Mouse (Mus musculus): ENCODE measurements around the gene Jam2. TPM values are rescaled to one million over a fixed set of nuclear protein-coding genes. Genes with fewer than 3 reads are reported as not detected.

The Jam2 gene
- total RNA-seq (2014; fragmentation: Nextera tagmentation) (not detected in 2 replicates), total RNA-seq (2017) (0.06 and 0.38 TPM in 2 replicates), polyA plus RNA-seq (2012) (not detected in 2 replicates)

DNA sequence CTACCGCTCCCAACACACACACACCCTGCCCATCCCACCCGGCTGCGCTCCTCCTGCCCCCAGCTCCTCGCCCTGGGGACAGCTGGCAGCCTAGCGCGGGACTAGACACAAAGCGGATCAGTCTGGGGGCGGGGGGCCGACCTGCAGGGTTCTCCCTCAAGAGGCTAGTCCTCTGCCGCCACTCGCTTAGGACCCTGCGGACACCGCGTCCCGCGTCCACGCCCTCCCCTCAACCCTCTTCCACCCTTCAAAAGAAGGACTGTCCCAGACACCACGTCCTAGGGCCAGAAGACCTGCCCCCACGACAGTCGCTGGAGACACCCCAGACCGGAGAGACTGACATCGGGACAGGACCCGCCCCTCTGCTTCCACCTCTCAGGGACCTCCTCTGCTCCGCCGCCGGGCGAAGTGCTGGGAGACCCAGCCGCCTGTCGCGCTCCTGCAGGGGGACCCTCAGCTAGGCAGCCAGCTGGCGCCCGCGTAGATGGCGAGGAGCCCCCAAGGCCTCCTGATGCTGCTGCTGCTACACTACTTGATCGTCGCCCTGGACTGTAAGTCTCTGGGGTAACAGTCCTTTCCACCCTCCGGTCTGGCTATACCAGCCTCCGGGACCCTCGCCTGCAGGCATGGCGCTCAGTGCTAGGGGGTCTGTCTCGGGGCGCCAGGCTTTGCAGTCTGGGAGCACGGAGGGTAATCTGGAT lies at the start of gene Jam2:
Gene Jam2 (plus strand): TSS at position 121 of the 701 bp plus-strand sequence.
- no peaks in the 10 kb centered on the region for H3K4me1 ChIP-seq (ENCODE audit: insufficient read depth, low read depth, low read length)
- H3K27me3 ChIP-seq (ENCODE audit: insufficient read depth, low read length): no peaks in the 10 kb centered on the region; the same call in 1 of the 2 replicates
- no peak within 1 kb of the TSS for H3K4me3 ChIP-seq (ENCODE audit: low read depth, low read length)
- TF ChIP-seq POLR2AphosphoS5 (IDR thresholded peaks at IDR 0.05; ENCODE audit: insufficient replicate concordance, low read depth, low read length) (no peak), GATA2 (IDR thresholded peaks at IDR 0.05; ENCODE audit: borderline replicate concordance, low read depth, low read length) (no peak), TAL1 (conservative IDR thresholded peaks at IDR 0.05; ENCODE audit: low read depth, low read length) (no peak), GATA1 (IDR thresholded peaks at IDR 0.05; ENCODE audit: borderline replicate concordance, low read length) (no peak), CTCF (IDR thresholded peaks at IDR 0.05; ENCODE audit: low read depth, low read length) (no peak)
- peaks cover 11% of the 10 kb centered on the region for H3K9me3 ChIP-seq (replicated peaks)
- no peak for ATAC-seq (ENCODE audit: extremely low read depth, insufficient number of reproducible peaks, low FRiP score, poor library complexity, severe bottlenecking)
- no peak for DNase-seq (ENCODE audit: low spot score)
- no peaks in the 10 kb centered on the region for H3K36me3 ChIP-seq (replicated peaks)

GRCm38 (mm10) chr16:84734806-84735165 lies 39.1 kb upstream of the Jam2 start:
- Histone ChIP-seq H3K4me3 (ENCODE audit: low read depth, low read length) (peak overlapping the region; percentile 78), H3K4me1 (ENCODE audit: insufficient read depth, low read depth, low read length) (peaks cover 20% of the 10 kb centered on the region), H3K9me3 (replicated peaks) (no peaks in the 10 kb centered on the region), H3K36me3 (replicated peaks) (peaks cover 32% of the 10 kb centered on the region), H3K27me3 (ENCODE audit: insufficient read depth, low read length) (peaks cover 6% of the 10 kb centered on the region; the same call in 1 of the 2 replicates)
- ATAC-seq (ENCODE audit: extremely low read depth, insufficient number of reproducible peaks, low FRiP score, poor library complexity, severe bottlenecking): no peak
- DNase-seq (ENCODE audit: low spot score): no peak
- no peak for TF ChIP-seq GATA1 (IDR thresholded peaks at IDR 0.05; ENCODE audit: borderline replicate concordance, low read length)
- no peak for TF ChIP-seq GATA2 (IDR thresholded peaks at IDR 0.05; ENCODE audit: borderline replicate concordance, low read depth, low read length)
- no peak for TF ChIP-seq POLR2AphosphoS5 (IDR thresholded peaks at IDR 0.05; ENCODE audit: insufficient replicate concordance, low read depth, low read length)
- no peak for TF ChIP-seq CTCF (IDR thresholded peaks at IDR 0.05; ENCODE audit: low read depth, low read length)
- TF ChIP-seq TAL1 (conservative IDR thresholded peaks at IDR 0.05; ENCODE audit: low read depth, low read length): no peak

- peaks cover 20% of the 10 kb centered on the region for H3K4me1 ChIP-seq (ENCODE audit: insufficient read depth, low read depth, low read length)
- DNase-seq (ENCODE audit: low spot score) (peak; percentile 94), ATAC-seq (ENCODE audit: extremely low read depth, insufficient number of reproducible peaks, low FRiP score, poor library complexity, severe bottlenecking) (peak; percentile 87)
- H3K36me3 ChIP-seq (replicated peaks): peaks cover 26% of the 10 kb centered on the region
- TF ChIP-seq TAL1 (conservative IDR thresholded peaks at IDR 0.05; ENCODE audit: low read depth, low read length): no peak
- TF ChIP-seq GATA1 (IDR thresholded peaks at IDR 0.05; ENCODE audit: borderline replicate concordance, low read length): no peak
- TF ChIP-seq GATA2 (IDR thresholded peaks at IDR 0.05; ENCODE audit: borderline replicate concordance, low read depth, low read length): no peak
- TF ChIP-seq POLR2AphosphoS5 (IDR thresholded peaks at IDR 0.05; ENCODE audit: insufficient replicate concordance, low read depth, low read length): no peak
- TF ChIP-seq CTCF (IDR thresholded peaks at IDR 0.05; ENCODE audit: low read depth, low read length): no peak
- H3K27me3 ChIP-seq (ENCODE audit: insufficient read depth, low read length): peaks cover 6% of the 10 kb centered on the region; the same call in 1 of the 2 replicates
- no peaks in the 10 kb centered on the region for H3K9me3 ChIP-seq (replicated peaks)
- H3K4me3 ChIP-seq (ENCODE audit: low read depth, low read length): peak within 1 kb of the TSS; percentile 78
Measured at GRCm38 (mm10) chr16:84735166-84736105, 38.5 kb upstream of the Jam2 start, which contains the start of gene Mrpl39. TSS of gene Mrpl39 (minus strand) at chr16:84735742.

- TF ChIP-seq TAL1 (conservative IDR thresholded peaks at IDR 0.05; ENCODE audit: low read depth, low read length) (no peak), GATA1 (IDR thresholded peaks at IDR 0.05; ENCODE audit: borderline replicate concordance, low read length) (no peak), CTCF (IDR thresholded peaks at IDR 0.05; ENCODE audit: low read depth, low read length) (no peak), GATA2 (IDR thresholded peaks at IDR 0.05; ENCODE audit: borderline replicate concordance, low read depth, low read length) (no peak), POLR2AphosphoS5 (IDR thresholded peaks at IDR 0.05; ENCODE audit: insufficient replicate concordance, low read depth, low read length) (no peak)
- ATAC-seq (ENCODE audit: extremely low read depth, insufficient number of reproducible peaks, low FRiP score, poor library complexity, severe bottlenecking): no peak
- H3K27me3 ChIP-seq (ENCODE audit: insufficient read depth, low read length): peaks cover 6% of the 10 kb centered on the region; the same call in 1 of the 2 replicates
- DNase-seq (ENCODE audit: low spot score): no peak
- H3K36me3 ChIP-seq (replicated peaks): peaks cover 12% of the 10 kb centered on the region
- H3K4me3 ChIP-seq (ENCODE audit: low read depth, low read length): no peak overlapping the region
- H3K9me3 ChIP-seq (replicated peaks): no peaks in the 10 kb centered on the region
- peaks cover 20% of the 10 kb centered on the region for H3K4me1 ChIP-seq (ENCODE audit: insufficient read depth, low read depth, low read length)
Measured at GRCm38 (mm10) chr16:84737358-84737757, 36.6 kb upstream of the Jam2 start.

- ATAC-seq (ENCODE audit: extremely low read depth, insufficient number of reproducible peaks, low FRiP score, poor library complexity, severe bottlenecking) (no peak), DNase-seq (ENCODE audit: low spot score) (no peak)
- H3K36me3 ChIP-seq (replicated peaks): no peaks in the 10 kb centered on the region
- H3K4me1 ChIP-seq (ENCODE audit: insufficient read depth, low read depth, low read length): no peaks in the 10 kb centered on the region
- no peaks in the 10 kb centered on the region for H3K9me3 ChIP-seq (replicated peaks)
- no peak for TF ChIP-seq POLR2AphosphoS5 (IDR thresholded peaks at IDR 0.05; ENCODE audit: insufficient replicate concordance, low read depth, low read length)
- TF ChIP-seq GATA1 (IDR thresholded peaks at IDR 0.05; ENCODE audit: borderline replicate concordance, low read length): no peak
- no peak for TF ChIP-seq GATA2 (IDR thresholded peaks at IDR 0.05; ENCODE audit: borderline replicate concordance, low read depth, low read length)
- no peak for TF ChIP-seq TAL1 (conservative IDR thresholded peaks at IDR 0.05; ENCODE audit: low read depth, low read length)
- no peak for TF ChIP-seq CTCF (IDR thresholded peaks at IDR 0.05; ENCODE audit: low read depth, low read length)
- H3K27me3 ChIP-seq (ENCODE audit: insufficient read depth, low read length): no peaks in the 10 kb centered on the region; the same call in 1 of the 2 replicates
- no peak overlapping the region for H3K4me3 ChIP-seq (ENCODE audit: low read depth, low read length)
Measured at GRCm38 (mm10) chr16:84744703-84745490, 29.0 kb upstream of the Jam2 start.
